Mouse (Mus musculus): Measurements from ENCODE around the gene Sytl5. TPM values are rescaled to one million over a fixed set of nuclear protein-coding genes. Genes with fewer than 3 reads are reported as not detected.

Sytl5 gene
- not detected in 2 replicates for total RNA-seq (2015; ENCODE audit: low replicate concordance)
- not detected in 2 replicates for total RNA-seq (2017; ENCODE audit: low replicate concordance)

- ATAC-seq (replicated peaks; ENCODE audit: low FRiP score, poor library complexity, severe bottlenecking) = no peak
These were observed at the start of gene Sytl5 for GRCm38 (mm10) chrX:9885322-9885721. Gene Sytl5, plus strand, starts transcription at chrX:9885622.

GRCm38 (mm10) chrX:9846628-9847027 is 38.8 kb upstream of the Sytl5 start, which contains the start of gene Hypm:
Gene Hypm, plus strand, starts transcription at chrX:9846928.
- ATAC-seq (replicated peaks; ENCODE audit: low FRiP score, poor library complexity, severe bottlenecking) = no peak

DNA sequence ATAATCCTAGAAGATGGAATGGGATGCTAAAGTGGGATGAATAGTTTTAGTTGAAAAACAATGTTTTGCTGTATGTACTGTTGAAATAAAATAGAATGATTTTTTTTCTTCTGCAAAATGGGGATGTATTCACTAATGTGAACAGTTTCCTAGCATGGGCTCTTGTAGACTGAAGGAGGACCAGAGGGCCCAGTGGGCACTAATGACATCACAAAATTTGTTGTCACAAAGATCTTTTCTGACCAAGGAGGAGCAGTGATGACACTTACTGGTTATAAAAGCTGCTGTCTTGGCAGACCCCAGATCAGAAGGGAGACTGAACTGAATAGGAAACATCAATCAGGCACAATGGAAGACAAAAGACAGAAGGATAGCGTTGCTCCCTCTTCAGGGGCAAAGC is 36.0 kb upstream of the Sytl5 start, which contains the start of gene H2al3:
H2al3 (plus strand) TSS at position 301 of the 400 bp plus-strand sequence.
- no peak for ATAC-seq (replicated peaks; ENCODE audit: low FRiP score, poor library complexity, severe bottlenecking)

- ATAC-seq (replicated peaks; ENCODE audit: low FRiP score, poor library complexity, severe bottlenecking) = no peak
These were observed 23.6 kb upstream of the Sytl5 start for GRCm38 (mm10) chrX:9861859-9862258.

DNA sequence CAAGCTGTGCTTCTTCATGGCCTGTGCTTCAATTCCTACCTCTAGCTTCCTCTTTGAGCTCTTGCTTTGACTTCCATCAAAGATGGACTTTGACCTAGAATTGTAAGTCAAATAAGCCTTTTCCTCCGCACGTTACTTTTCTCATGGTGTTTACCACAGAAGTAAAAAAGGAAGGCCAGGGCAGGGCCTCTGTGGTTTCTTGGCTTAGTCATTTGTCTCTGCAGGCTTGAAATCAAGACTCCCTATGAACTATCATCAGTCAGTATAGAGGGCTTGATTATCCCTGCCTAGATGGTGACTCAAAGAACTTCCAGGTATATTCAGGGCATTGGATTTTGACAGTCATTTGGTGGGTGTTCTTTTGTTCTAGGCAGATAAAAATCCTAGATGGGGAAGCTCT is 9.9 kb upstream of the Sytl5 start:
- no peak for ATAC-seq (replicated peaks; ENCODE audit: low FRiP score, poor library complexity, severe bottlenecking)

GRCm38 (mm10) chrX:9909572-9909971 is 24.1 kb downstream of the Sytl5 start:
- ATAC-seq (replicated peaks; ENCODE audit: low FRiP score, poor library complexity, severe bottlenecking) = no peak

- no peak for ATAC-seq (replicated peaks; ENCODE audit: low FRiP score, poor library complexity, severe bottlenecking)
These were observed 48.4 kb downstream of the Sytl5 start for GRCm38 (mm10) chrX:9933839-9934238.

DNA sequence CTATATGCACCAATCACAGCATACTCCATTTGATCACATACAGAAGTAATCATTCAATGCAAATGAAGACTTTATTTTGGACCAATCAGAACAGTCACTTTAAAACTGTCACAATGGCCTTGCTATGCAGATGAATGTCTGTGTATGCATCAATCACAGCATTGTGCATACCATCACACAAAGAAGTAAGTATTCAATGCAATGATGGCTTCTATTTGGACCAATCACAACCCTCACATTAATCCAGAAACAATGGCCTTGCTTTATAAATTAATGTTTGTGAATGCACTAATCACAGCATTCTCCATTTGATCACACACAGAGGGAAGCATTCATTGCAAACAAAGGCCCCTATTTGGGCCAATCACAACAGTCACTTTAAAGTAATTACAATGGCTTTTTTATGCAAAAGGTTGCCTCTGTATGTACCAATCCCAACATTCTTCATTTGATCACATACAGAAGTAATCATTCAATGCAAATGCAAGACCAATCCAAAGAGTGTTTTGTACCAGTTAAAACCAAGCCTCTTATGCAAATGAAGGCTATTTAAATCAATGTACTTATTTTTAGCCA is 98.8 kb downstream of the Sytl5 start:
- ATAC-seq (replicated peaks; ENCODE audit: low FRiP score, poor library complexity, severe bottlenecking) = no peak

- no peak for ATAC-seq (replicated peaks; ENCODE audit: low FRiP score, poor library complexity, severe bottlenecking)
These were observed 115.3 kb downstream of the Sytl5 start for GRCm38 (mm10) chrX:10000718-10001117.

GRCm38 (mm10) chrX:10005946-10006345 is 120.5 kb downstream of the Sytl5 start:
- no peak for ATAC-seq (replicated peaks; ENCODE audit: low FRiP score, poor library complexity, severe bottlenecking)

DNA sequence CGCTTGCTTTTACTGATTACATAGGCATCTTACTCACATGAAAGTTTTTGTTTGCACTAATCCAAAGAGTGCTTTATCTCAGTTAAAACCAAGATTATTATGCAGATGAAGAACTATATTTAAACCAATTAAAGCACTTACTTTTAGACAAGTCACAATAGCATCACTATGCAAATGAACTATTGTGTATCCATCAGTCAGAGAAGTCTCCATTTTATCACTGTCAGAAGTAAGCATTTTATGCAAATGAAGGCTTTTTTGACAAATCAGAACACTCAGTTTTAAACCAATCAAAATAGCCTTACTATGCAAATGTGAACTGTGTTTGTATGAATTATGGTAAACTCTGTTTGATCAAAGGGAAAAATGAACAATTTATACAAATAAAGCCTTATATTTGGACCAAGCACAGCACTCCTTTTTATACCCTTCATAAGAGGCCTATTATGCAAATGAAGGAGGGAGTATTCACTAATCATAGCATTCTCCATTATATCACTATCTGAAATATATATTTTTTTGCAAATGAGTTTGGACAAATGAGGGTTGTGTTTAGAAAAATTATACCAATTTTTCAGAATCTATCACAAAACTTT is 122.4 kb downstream of the Sytl5 start:
- no peak for ATAC-seq (replicated peaks; ENCODE audit: low FRiP score, poor library complexity, severe bottlenecking)

- ATAC-seq (replicated peaks; ENCODE audit: low FRiP score, poor library complexity, severe bottlenecking) = no peak
These were observed 124.8 kb downstream of the Sytl5 start for GRCm38 (mm10) chrX:10010202-10010601.

DNA sequence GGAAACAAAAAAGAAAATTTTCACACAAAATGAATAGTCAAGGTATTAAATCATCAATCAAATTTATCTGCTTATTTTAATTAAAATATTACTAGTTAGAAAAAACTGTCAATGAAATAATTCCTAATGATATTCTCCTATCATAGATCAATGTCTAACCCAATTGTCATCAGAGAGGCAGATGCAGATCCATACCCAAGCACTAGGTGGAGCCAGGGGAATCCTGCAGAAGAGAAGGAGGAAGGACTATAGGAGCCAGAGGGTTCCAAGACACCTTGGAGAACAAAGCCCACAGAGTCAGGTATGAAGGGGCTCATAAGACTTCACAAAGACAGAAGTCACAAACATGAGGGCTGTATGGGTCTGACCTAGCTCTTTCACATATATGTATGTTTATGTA is 149.2 kb downstream of the Sytl5 start:
- ATAC-seq (replicated peaks; ENCODE audit: low FRiP score, poor library complexity, severe bottlenecking) = no peak

Other genes starting within 250 kb of the Sytl5 start
- 9.2 and 14.4 TPM in 2 replicates for gene Dynlt3, start 222.6 kb upstream of the Sytl5 start, total RNA-seq (2015; ENCODE audit: low replicate concordance)
- 12.3 and 18.7 TPM in 2 replicates for gene Dynlt3, start 222.6 kb upstream of the Sytl5 start, total RNA-seq (2017; ENCODE audit: low replicate concordance)
- gene Hypm, start 38.7 kb upstream of the Sytl5 start, total RNA-seq (2015; ENCODE audit: low replicate concordance) = not detected in 2 replicates
- gene Hypm, start 38.7 kb upstream of the Sytl5 start, total RNA-seq (2017; ENCODE audit: low replicate concordance) = not detected in 2 replicates
- not detected in 2 replicates for gene H2al3, start 35.9 kb upstream of the Sytl5 start, total RNA-seq (2015; ENCODE audit: low replicate concordance)
- gene H2al3, start 35.9 kb upstream of the Sytl5 start, total RNA-seq (2017; ENCODE audit: low replicate concordance) = not detected in 2 replicates
- not detected in 2 replicates for gene Srpx, start 232.1 kb downstream of the Sytl5 start, total RNA-seq (2015; ENCODE audit: low replicate concordance)
- not detected in 2 replicates for gene Srpx, start 232.1 kb downstream of the Sytl5 start, total RNA-seq (2017; ENCODE audit: low replicate concordance)

Data from erythroid progenitor cell, adult 5-6 weeks (primary cell).